Mouse (Mus musculus): ENCODE data around the gene Vav2. TPM values are rescaled to one million over a fixed set of nuclear protein-coding genes. Genes with fewer than 3 reads are reported as not detected.

Gene Vav2
- polyA plus RNA-seq, 1 experiment, result 13.0 TPM

DNA sequence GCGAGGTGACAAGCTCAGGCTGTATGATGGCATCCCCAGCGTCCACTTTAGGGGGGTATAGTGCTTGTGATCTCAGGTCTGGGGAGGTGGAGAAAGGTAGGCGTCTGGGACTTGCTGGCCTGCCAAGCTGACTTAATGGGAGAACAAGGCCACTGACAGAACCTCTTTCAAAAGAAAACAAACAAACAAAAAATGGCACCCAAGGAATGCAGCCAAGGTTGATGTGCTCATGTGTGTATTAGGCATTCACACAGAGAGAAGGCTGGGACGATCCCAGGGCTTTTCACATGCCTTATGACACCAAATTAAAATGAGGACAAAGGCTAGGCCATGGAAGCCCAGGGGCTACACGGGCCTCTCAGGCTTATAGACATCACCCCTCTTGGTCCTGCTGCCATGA, 116.6 kb downstream of the Vav2 start:
- Histone ChIP-seq H3K79me3 (ENCODE audit: low read depth) (peaks cover 3% of the 10 kb centered on the region), H3ac (ENCODE audit: control insufficient read depth, insufficient read length, low read depth) (no peak overlapping the region), H3K27me3 (ENCODE audit: control insufficient read depth, insufficient read depth, insufficient read length) (no peaks in the 10 kb centered on the region), H3K4me3 (ENCODE audit: insufficient read depth, poor library complexity, severe bottlenecking) (no peak overlapping the region), H3K36me3 (ENCODE audit: control insufficient read depth, insufficient read depth) (no peaks in the 10 kb centered on the region), H3K79me2 (ENCODE audit: control insufficient read depth, insufficient read depth) (peaks cover 10% of the 10 kb centered on the region)
- TF ChIP-seq MAX (IDR thresholded peaks at IDR 0.05) (no peak), CEBPB (IDR thresholded peaks at IDR 0.05; ENCODE audit: low read depth) (no peak), MYOD1 (IDR thresholded peaks at IDR 0.05; ENCODE audit: control insufficient read depth, insufficient read length, low read depth) (no peak), MYOG (IDR thresholded peaks at IDR 0.05; ENCODE audit: control insufficient read depth, extremely low read depth, insufficient read length) (no peak), CTCF (IDR thresholded peaks at IDR 0.05; ENCODE audit: control insufficient read depth, insufficient read depth, insufficient read length) (no peak), USF1 (IDR thresholded peaks at IDR 0.05; ENCODE audit: low read depth) (no peak), FOSL1 (IDR thresholded peaks at IDR 0.05; ENCODE audit: insufficient read depth, low read length, poor library complexity, severe bottlenecking) (no peak)

DNA sequence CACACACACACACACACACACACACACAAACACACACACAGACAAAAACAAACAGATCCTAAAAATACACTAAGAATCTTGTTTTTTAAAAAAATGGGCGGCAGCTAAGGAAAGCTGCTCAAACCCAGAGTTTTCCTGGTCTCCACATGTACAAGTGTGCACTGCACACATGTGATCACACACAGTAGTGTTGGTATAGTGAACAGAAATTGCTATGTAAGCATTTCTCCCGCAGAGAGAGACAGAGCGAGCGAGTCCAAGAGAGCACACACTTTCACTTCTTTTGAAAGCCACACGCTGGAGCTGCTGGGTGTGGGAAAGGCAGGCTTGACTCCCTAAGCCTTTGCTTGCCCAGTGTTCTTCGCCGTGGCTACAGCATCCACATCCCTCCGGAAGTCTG, 120.2 kb downstream of the Vav2 start:
- TF ChIP-seq MYOD1 (IDR thresholded peaks at IDR 0.05; ENCODE audit: control insufficient read depth, insufficient read length, low read depth) (no peak), CEBPB (IDR thresholded peaks at IDR 0.05; ENCODE audit: low read depth) (no peak)
- no peaks in the 10 kb centered on the region for H3K36me3 ChIP-seq (ENCODE audit: control insufficient read depth, insufficient read depth)
- no peaks in the 10 kb centered on the region for H3K79me2 ChIP-seq (ENCODE audit: control insufficient read depth, insufficient read depth)
- H3K4me3 ChIP-seq (ENCODE audit: insufficient read depth, poor library complexity, severe bottlenecking), result no peak overlapping the region
- H3K27me3 ChIP-seq (ENCODE audit: control insufficient read depth, insufficient read depth, insufficient read length), result no peaks in the 10 kb centered on the region
- peaks cover 3% of the 10 kb centered on the region for H3K79me3 ChIP-seq (ENCODE audit: low read depth)
- H3ac ChIP-seq (ENCODE audit: control insufficient read depth, insufficient read length, low read depth), result no peak overlapping the region

DNA sequence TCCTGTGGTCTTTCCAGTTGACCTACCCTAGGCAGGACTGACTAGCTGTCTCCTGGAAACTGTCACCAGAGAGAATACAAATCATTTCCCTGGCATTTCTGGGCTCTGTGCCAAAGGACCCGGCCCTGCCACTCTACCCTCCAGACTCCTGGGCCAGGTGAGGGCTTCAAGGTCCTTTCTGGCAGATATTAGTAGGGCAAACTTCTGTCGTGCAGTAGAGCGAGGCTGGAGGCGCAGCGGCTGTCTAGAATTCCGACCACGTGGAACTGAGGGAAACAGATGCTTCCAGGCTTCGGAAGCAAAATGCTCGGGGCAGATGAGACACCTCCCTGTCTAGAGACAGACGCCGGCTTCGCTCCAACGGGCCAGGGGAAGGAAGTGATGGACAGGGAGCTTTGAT, 122.1 kb downstream of the Vav2 start:
- Histone ChIP-seq H3K79me2 (ENCODE audit: control insufficient read depth, insufficient read depth) (no peaks in the 10 kb centered on the region), H3K79me3 (ENCODE audit: low read depth) (peaks cover 3% of the 10 kb centered on the region), H3K27me3 (ENCODE audit: control insufficient read depth, insufficient read depth, insufficient read length) (no peaks in the 10 kb centered on the region), H3K36me3 (ENCODE audit: control insufficient read depth, insufficient read depth) (no peaks in the 10 kb centered on the region), H3ac (ENCODE audit: control insufficient read depth, insufficient read length, low read depth) (no peak overlapping the region), H3K4me3 (ENCODE audit: insufficient read depth, poor library complexity, severe bottlenecking) (no peak overlapping the region)
- no peak for TF ChIP-seq MAX (IDR thresholded peaks at IDR 0.05)
- no peak for TF ChIP-seq CTCF (IDR thresholded peaks at IDR 0.05; ENCODE audit: control insufficient read depth, insufficient read depth, insufficient read length)
- TF ChIP-seq USF1 (IDR thresholded peaks at IDR 0.05; ENCODE audit: low read depth), result no peak
- TF ChIP-seq CEBPB (IDR thresholded peaks at IDR 0.05; ENCODE audit: low read depth), result no peak
- no peak for TF ChIP-seq MYOG (IDR thresholded peaks at IDR 0.05; ENCODE audit: control insufficient read depth, extremely low read depth, insufficient read length)
- no peak for TF ChIP-seq FOSL1 (IDR thresholded peaks at IDR 0.05; ENCODE audit: insufficient read depth, low read length, poor library complexity, severe bottlenecking)
- no peak for TF ChIP-seq MYOD1 (IDR thresholded peaks at IDR 0.05; ENCODE audit: control insufficient read depth, insufficient read length, low read depth)

DNA sequence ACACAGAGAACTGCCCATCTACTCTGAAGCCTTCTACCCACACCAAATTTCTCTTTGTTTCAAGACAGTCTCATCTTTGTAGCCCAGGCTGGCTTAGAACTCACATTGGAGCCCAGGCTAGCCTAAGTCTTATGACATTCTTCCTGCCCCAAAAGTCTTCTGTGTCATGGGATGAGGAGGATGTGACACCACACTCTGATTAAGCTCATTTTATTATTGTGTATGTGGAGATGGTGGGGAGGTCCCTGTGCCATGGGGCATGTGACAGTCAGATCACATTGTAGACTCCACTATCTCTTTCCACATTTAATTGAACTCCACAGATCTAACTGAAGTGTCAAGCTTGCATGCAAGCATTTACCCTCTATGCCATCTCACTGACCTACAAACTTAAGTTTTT, 122.8 kb downstream of the Vav2 start:
- peaks cover 3% of the 10 kb centered on the region for H3K79me3 ChIP-seq (ENCODE audit: low read depth)
- H3ac ChIP-seq (ENCODE audit: control insufficient read depth, insufficient read length, low read depth), result no peak overlapping the region
- H3K36me3 ChIP-seq (ENCODE audit: control insufficient read depth, insufficient read depth), result no peaks in the 10 kb centered on the region
- H3K27me3 ChIP-seq (ENCODE audit: control insufficient read depth, insufficient read depth, insufficient read length), result no peaks in the 10 kb centered on the region
- H3K4me3 ChIP-seq (ENCODE audit: insufficient read depth, poor library complexity, severe bottlenecking), result no peak overlapping the region
- no peaks in the 10 kb centered on the region for H3K79me2 ChIP-seq (ENCODE audit: control insufficient read depth, insufficient read depth)
- TF ChIP-seq MYOD1 (IDR thresholded peaks at IDR 0.05; ENCODE audit: control insufficient read depth, insufficient read length, low read depth), result no peak
- no peak for TF ChIP-seq MYOG (IDR thresholded peaks at IDR 0.05; ENCODE audit: control insufficient read depth, extremely low read depth, insufficient read length)
- TF ChIP-seq FOSL1 (IDR thresholded peaks at IDR 0.05; ENCODE audit: insufficient read depth, low read length, poor library complexity, severe bottlenecking), result no peak
- no peak for TF ChIP-seq USF1 (IDR thresholded peaks at IDR 0.05; ENCODE audit: low read depth)
- no peak for TF ChIP-seq CTCF (IDR thresholded peaks at IDR 0.05; ENCODE audit: control insufficient read depth, insufficient read depth, insufficient read length)

DNA sequence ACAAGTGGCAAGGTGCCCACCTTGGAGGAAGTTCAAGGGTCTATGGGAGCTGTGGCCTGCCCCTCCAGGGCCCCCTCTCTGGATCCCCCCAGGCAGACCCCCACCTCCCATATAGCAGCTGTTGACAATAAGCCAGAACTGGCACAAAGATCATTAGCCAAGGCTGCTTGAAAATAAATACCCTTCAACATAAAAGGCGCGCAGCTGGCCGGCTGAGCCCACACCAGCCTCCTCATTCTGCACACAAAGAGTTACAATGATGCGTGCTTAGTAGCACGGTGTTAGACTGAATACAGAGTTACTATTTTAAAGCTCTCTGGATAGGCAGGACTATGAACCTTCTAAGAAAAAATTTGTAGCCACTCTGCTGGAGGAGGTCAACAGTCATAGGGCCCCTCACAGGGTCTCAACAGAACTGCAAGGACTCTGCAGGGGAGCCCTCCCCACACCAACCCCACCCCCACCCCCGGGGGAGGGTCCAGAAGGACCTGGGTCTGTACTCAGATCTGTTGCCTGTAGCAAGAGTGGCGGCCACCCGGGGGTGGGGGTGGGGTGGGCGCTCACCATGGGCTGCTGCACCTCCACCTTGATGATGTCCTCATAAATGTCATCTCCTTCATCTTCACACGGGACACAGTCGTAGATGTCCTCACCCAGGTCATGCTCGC, 125.3 kb downstream of the Vav2 start:
- H3K79me2 ChIP-seq (ENCODE audit: control insufficient read depth, insufficient read depth), result no peaks in the 10 kb centered on the region
- TF ChIP-seq MAX (IDR thresholded peaks at IDR 0.05) (no peak), USF1 (IDR thresholded peaks at IDR 0.05; ENCODE audit: low read depth) (no peak), MYOG (IDR thresholded peaks at IDR 0.05; ENCODE audit: control insufficient read depth, extremely low read depth, insufficient read length) (no peak)

DNA sequence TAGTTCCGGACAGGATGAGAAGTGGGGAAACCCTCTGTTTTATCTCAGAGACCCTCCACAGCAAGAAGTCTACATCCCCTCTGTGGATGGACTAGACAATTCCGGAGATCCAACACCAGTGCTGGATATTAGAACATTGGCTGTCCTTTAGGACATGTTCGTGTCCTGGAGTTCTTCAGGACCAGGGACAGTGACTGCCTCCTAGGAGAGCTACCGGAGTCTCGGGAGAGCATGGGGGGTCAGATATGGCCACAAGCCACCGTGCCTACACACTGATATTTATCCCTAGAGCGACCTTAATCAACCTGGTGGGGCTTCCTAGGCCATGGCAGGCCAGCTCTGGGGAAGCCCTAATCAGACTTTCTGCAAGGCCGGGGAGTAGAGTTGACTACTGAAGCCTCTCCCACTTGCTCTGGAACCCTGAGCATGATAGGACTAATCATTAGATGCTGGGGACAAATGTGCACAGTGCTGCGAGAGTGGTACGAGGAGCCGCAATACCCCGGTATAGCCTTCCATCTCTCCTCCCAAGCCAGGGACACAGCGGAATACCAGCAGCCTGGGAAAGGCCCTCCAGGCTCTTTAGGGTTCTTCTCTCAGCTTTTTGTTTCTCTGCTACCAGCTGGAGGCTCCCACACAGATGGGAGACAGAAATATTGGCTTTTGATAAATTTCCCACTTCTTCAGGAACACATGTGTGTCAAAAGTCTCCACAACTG, 125.9 kb downstream of the Vav2 start:
- Histone ChIP-seq H3K79me3 (ENCODE audit: low read depth) (no peaks in the 10 kb centered on the region), H3K4me3 (ENCODE audit: insufficient read depth, poor library complexity, severe bottlenecking) (no peak overlapping the region), H3K27me3 (ENCODE audit: control insufficient read depth, insufficient read depth, insufficient read length) (no peaks in the 10 kb centered on the region), H3ac (ENCODE audit: control insufficient read depth, insufficient read length, low read depth) (no peak overlapping the region), H3K36me3 (ENCODE audit: control insufficient read depth, insufficient read depth) (peaks cover 2% of the 10 kb centered on the region), H3K79me2 (ENCODE audit: control insufficient read depth, insufficient read depth) (no peaks in the 10 kb centered on the region)
- no peak for TF ChIP-seq MYOG (IDR thresholded peaks at IDR 0.05; ENCODE audit: control insufficient read depth, extremely low read depth, insufficient read length)
- no peak for TF ChIP-seq CTCF (IDR thresholded peaks at IDR 0.05; ENCODE audit: control insufficient read depth, insufficient read depth, insufficient read length)
- TF ChIP-seq CEBPB (IDR thresholded peaks at IDR 0.05; ENCODE audit: low read depth), result no peak
- TF ChIP-seq USF1 (IDR thresholded peaks at IDR 0.05; ENCODE audit: low read depth), result no peak
- TF ChIP-seq MYOD1 (IDR thresholded peaks at IDR 0.05; ENCODE audit: control insufficient read depth, insufficient read length, low read depth), result no peak
- TF ChIP-seq MAX (IDR thresholded peaks at IDR 0.05), result no peak
- TF ChIP-seq FOSL1 (IDR thresholded peaks at IDR 0.05; ENCODE audit: insufficient read depth, low read length, poor library complexity, severe bottlenecking), result no peak

More for the DNA sequence above, 125.3 kb downstream of the Vav2 start:
- no peaks in the 10 kb centered on the region for H3K79me3 ChIP-seq (ENCODE audit: low read depth)
- H3K27me3 ChIP-seq (ENCODE audit: control insufficient read depth, insufficient read depth, insufficient read length), result no peaks in the 10 kb centered on the region
- H3ac ChIP-seq (ENCODE audit: control insufficient read depth, insufficient read length, low read depth), result no peak overlapping the region
- no peaks in the 10 kb centered on the region for H3K36me3 ChIP-seq (ENCODE audit: control insufficient read depth, insufficient read depth)
- no peak overlapping the region for H3K4me3 ChIP-seq (ENCODE audit: insufficient read depth, poor library complexity, severe bottlenecking)
